ENCODE assay signal across 8 mouse cellular contexts in the genomic region with DNA sequence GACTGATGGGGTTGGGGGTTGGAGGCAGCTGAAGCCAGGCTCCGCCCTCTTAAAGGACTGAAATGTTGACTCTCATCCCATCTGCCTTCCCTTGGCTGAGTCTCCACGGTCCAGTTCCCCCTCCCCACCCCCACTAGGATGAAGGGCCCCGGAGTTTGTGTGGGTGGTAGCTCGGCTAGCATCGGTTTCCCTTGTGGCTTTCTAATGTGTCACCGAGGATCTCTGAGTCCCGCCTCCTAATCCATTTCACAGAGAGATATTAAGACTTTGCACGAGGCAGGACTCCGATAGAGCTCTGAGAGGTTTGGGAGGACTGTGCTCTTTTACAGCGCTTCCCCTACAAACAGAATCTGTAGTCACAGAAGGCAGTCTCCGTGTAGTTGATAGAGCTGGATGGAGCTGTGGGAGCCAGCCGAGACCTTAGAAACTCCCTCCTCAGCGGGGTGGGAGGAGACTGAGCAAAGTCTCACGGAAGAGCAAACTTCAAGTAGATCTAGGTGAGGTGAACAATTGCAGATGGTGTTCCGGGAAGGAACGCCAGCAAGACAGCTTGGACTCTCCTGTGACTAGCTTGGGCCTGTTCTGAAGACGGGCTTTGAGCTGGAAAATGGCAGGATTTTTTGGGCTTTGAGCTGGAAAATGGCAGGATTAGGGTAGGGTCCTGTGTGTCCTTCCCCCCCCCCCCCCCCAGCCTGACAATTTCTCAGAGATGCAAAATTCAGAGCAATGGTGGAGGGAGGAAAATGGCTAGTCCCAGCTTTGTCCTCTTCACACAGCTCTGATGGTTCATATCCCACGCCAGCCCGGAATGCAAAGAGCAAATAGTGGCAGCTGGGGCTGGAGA. TPM values are rescaled to one million over a fixed set of nuclear protein-coding genes. Genes with fewer than 3 reads are reported as not detected.
DNase-seq lines count a peak whose midpoint lies in the region; ATAC-seq and TF ChIP-seq lines count a peak whose summit lies in the region.

Gene Ddr1, minus strand, starts transcription at position 1 of the 844 bp plus-strand sequence.

- peaks cover 46% of the 10 kb centered on the region for H3K4me1 ChIP-seq in lung, embryonic 15.5 days
- peaks cover 12% of the 10 kb centered on the region; the same call in 1 of the 2 replicates for H3K4me1 ChIP-seq in hindbrain, postnatal 0 days (ENCODE audit: insufficient read depth, low read length)
- peaks cover 34% of the 10 kb centered on the region for H3K4me1 ChIP-seq in midbrain, embryonic 15.5 days

- TF ChIP-seq CTCF in hindbrain, postnatal 0 days (IDR thresholded peaks at IDR 0.05; ENCODE audit: low read depth), result no peak

- peak within 1 kb of the TSS; percentile 59 for H3K4me2 ChIP-seq in lung, embryonic 15.5 days
- peak within 1 kb of the TSS; percentile 60 for H3K4me2 ChIP-seq in hindbrain, postnatal 0 days (ENCODE audit: low read depth, low read length)
- peak within 1 kb of the TSS; percentile 52 for H3K4me2 ChIP-seq in midbrain, embryonic 15.5 days

- no peaks in the 10 kb centered on the region for H3K27me3 ChIP-seq in lung, embryonic 15.5 days
- H3K27me3 ChIP-seq in hindbrain, postnatal 0 days (ENCODE audit: insufficient read depth, low read length), result no peaks in the 10 kb centered on the region
- no peaks in the 10 kb centered on the region for H3K27me3 ChIP-seq in midbrain, embryonic 15.5 days (replicated peaks)

- ATAC-seq in lung, embryonic 15.5 days (ENCODE audit: borderline replicate concordance, extremely low read depth, low FRiP score, low TSS enrichment), result peak; percentile 11; the same call in 1 of the 2 replicates
- peak; percentile 62 for ATAC-seq in hindbrain, postnatal 0 days
- peak; percentile 53 for ATAC-seq in midbrain, embryonic 15.5 days (replicated peaks)

- H3K36me3 ChIP-seq in lung, embryonic 15.5 days, result no peaks in the 10 kb centered on the region
- H3K36me3 ChIP-seq in hindbrain, postnatal 0 days (ENCODE audit: insufficient read depth, low read length), result no peaks in the 10 kb centered on the region
- no peaks in the 10 kb centered on the region for H3K36me3 ChIP-seq in midbrain, embryonic 15.5 days (replicated peaks)

- intact Hi-C loops in gastrocnemius, postnatal 14 days (cut with DNase I; ENCODE audit: low total_unique reads), result no loop called here
- intact Hi-C loops in left cerebral cortex, postnatal 10 days (cut with DNase I), result no loop called here

- peak within 1 kb of the TSS; percentile 34 for H3K9ac ChIP-seq in lung, embryonic 15.5 days
- H3K9ac ChIP-seq in hindbrain, postnatal 0 days (replicated peaks; ENCODE audit: low read length), result peak within 1 kb of the TSS; percentile 88
- H3K9ac ChIP-seq in midbrain, embryonic 15.5 days, result peak within 1 kb of the TSS; percentile 47

- H3K4me3 ChIP-seq in lung, embryonic 15.5 days, result peak within 1 kb of the TSS; percentile 35
- peak within 1 kb of the TSS; percentile 46 for H3K4me3 ChIP-seq in hindbrain, postnatal 0 days (ENCODE audit: low read length)
- H3K4me3 ChIP-seq in midbrain, embryonic 15.5 days, result peak within 1 kb of the TSS; percentile 40

- 8% methylated on average over 19 of the region's 19 CpGs for WGBS in lung, embryonic 15.5 days
- 5% methylated on average over 19 of the region's 19 CpGs for WGBS in hindbrain, postnatal 0 days
- WGBS in midbrain, embryonic 15.5 days, result 4% methylated on average over 19 of the region's 19 CpGs

- H3K9me3 ChIP-seq in lung, embryonic 15.5 days, result no peaks in the 10 kb centered on the region
- no peaks in the 10 kb centered on the region for H3K9me3 ChIP-seq in hindbrain, postnatal 0 days (ENCODE audit: low read length)
- H3K9me3 ChIP-seq in midbrain, embryonic 15.5 days, result no peaks in the 10 kb centered on the region

- no peak for DNase-seq in lung, postnatal 36 days
- no peak for DNase-seq in adrenal gland, postnatal 4 days (ENCODE audit: low spot score in 2 of 2)
- DNase-seq in gastrocnemius, postnatal 14 days, result no peak
- DNase-seq in hindbrain, postnatal 0 days (ENCODE audit: low spot score), result peak; percentile 91
- DNase-seq in left cerebral cortex, postnatal 10 days (ENCODE audit: extremely low spot score in 1 of 2, low spot score in 2 of 2), result peak in 1 of 2 experiments; percentile 73
- peak; percentile 46 to 57 for DNase-seq in thymus, postnatal 36 days

- H3K27ac ChIP-seq in lung, embryonic 15.5 days, result peak within 1 kb of the TSS; percentile 89
- peak within 1 kb of the TSS; percentile 98 for H3K27ac ChIP-seq in hindbrain, postnatal 0 days
- H3K27ac ChIP-seq in midbrain, embryonic 15.5 days, result peak within 1 kb of the TSS; percentile 90

RNA-seq across cellular contexts. Expression of gene Ddr1, which starts in this region (rescaled TPM):
- 46.8 and 51.9 TPM in 2 replicates for polyA plus RNA-seq in lung, embryonic 15.5 days (2015; fragmentation: Nextera tagmentation; extraction: Ambion mirVana)
- total RNA-seq in adrenal gland, postnatal 4 days (2021), result 10 to 100 TPM; 55.9 to 65.9 TPM
- total RNA-seq in gastrocnemius, postnatal 14 days (2021), result 10 to 100 TPM; 20.3 to 23.4 TPM
- 108 and 139 TPM in 2 replicates for total RNA-seq in hindbrain, postnatal 0 days (2014; rRNA removed)
- 63.3 and 66.3 TPM in 2 replicates for polyA plus RNA-seq in hindbrain, postnatal 0 days (2015; fragmentation: Nextera tagmentation; extraction: Ambion mirVana)
- 10 to 100 TPM; 39.6 to 40.1 TPM for total RNA-seq in left cerebral cortex, postnatal 10 days (2021)
- 107 and 118 TPM in 2 replicates for polyA plus RNA-seq in midbrain, embryonic 15.5 days (2015; fragmentation: Nextera tagmentation; extraction: Ambion mirVana)

Comparison
In these comparisons a context has a peak if more than half of its experiments do, and no peak if none do; other contexts are left out.
1. ATAC-seq: peak in every context shown above with its lines; median percentile 62 in hindbrain, postnatal 0 days; 53 in midbrain, embryonic 15.5 days; 11 in lung, embryonic 15.5 days.
2. H3K9ac ChIP-seq: peak in every context shown above with its lines; median percentile 88 in hindbrain, postnatal 0 days; 47 in midbrain, embryonic 15.5 days; 34 in lung, embryonic 15.5 days.
3. DNase-seq: peak in hindbrain, postnatal 0 days (single experiment) and thymus, postnatal 36 days (2 of 2); none in lung, postnatal 36 days (single experiment), adrenal gland, postnatal 4 days (0 of 2) and gastrocnemius, postnatal 14 days (single experiment).
4. Peak in every context shown above with its lines, with median percentiles within 50 percentile points of each other: H3K27ac ChIP-seq, H3K4me2 ChIP-seq and H3K4me3 ChIP-seq.